Mouse (Mus musculus) spleen, adult 2 months (tissue): ENCODE data around the gene Tnip3.

Source experiments
- CTCF ChIP-seq: fragments of 200-500 bp; IDR thresholded peaks from 2 replicates; pipeline ENCODE4 v1.5.1; 2011; ENCODE audit warnings: mild to moderate bottlenecking, inconsistent platforms; ENCODE audit not compliant: insufficient read depth, insufficient read length, insufficient replicate concordance; ENCODE audit errors: extremely low read depth
- POLR2A ChIP-seq: fragments of 200-500 bp; IDR thresholded peaks from 2 replicates; pipeline ENCODE4 v1.6.1; 2011; ENCODE audit warnings: low read depth, low read length, inconsistent platforms

DNA sequence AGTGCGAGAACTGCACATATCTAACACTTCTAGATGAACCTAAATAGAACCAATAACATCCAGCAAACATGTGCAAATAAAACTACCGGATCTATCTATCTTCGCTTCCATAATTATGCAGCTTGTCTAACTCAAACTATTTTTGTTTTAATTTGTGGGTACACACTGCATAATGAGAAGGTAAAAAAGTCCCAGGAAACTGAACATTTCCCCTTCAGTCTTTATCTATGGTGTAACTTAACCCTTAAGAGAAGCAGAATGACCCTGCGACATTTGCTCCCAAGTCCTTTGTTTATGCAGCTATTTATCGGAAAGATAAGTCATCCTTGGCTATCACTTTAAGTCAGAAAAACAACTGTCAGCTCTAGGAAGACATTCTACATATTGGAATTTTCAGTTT lies 107.1 kb downstream of the Tnip3 start:
- TF ChIP-seq CTCF, result no peak
- TF ChIP-seq POLR2A, result no peak
